Mouse (Mus musculus) right cerebral cortex, postnatal 36 days (tissue): ENCODE data around the gene Olfr201.
"Not testable (repeated sequence)": the region's sequence is repeated elsewhere in the genome, so short reads cannot be mapped to it uniquely, and the experiment has no call there.

Experiments
- DNase-seq, 2 experiments: peaks; one replicate each; pipeline ENCODE4 v3.0.0; 2022; ENCODE audit warnings: low spot score in 2 of 2, mixed read lengths in 1 of 2

Gene Olfr201

GRCm38 (mm10) chr16:59272532-59272931 is at the start of gene Olfr201:
Gene Olfr201 (minus strand): TSS chr16:59272632.
- not testable (repeated sequence) for DNase-seq

GRCm38 (mm10) chr16:59318148-59318547 is 45.7 kb upstream of the Olfr201 start, which contains the start of gene Olfr204:
Gene Olfr204 (minus strand): TSS chr16:59318248.
- no peak for DNase-seq

GRCm38 (mm10) chr16:59298581-59298980 is 26.1 kb upstream of the Olfr201 start, which contains the start of gene Olfr203:
Gene Olfr203 (plus strand): TSS chr16:59298881.
- DNase-seq = no peak

- DNase-seq = not testable (repeated sequence)
Measured at GRCm38 (mm10) chr16:59287576-59287975, 15.1 kb upstream of the Olfr201 start.

GRCm38 (mm10) chr16:59286693-59287092 is 14.3 kb upstream of the Olfr201 start, which contains the start of gene Olfr202:
Gene Olfr202 (minus strand): TSS chr16:59286793.
- no peak for DNase-seq

- DNase-seq = no peak
Measured at GRCm38 (mm10) chr16:59283476-59283875, 11.0 kb upstream of the Olfr201 start.

GRCm38 (mm10) chr16:59280542-59280941 is 8.1 kb upstream of the Olfr201 start:
- DNase-seq = no peak

- DNase-seq = not testable (repeated sequence)
Measured at GRCm38 (mm10) chr16:59269097-59269496, 3.3 kb downstream of the Olfr201 start.

- no peak for DNase-seq
Measured at GRCm38 (mm10) chr16:59249684-59250083, 22.7 kb downstream of the Olfr201 start.

- not testable (repeated sequence) for DNase-seq
Measured at GRCm38 (mm10) chr16:59219667-59220066, 52.8 kb downstream of the Olfr201 start, which contains the start of gene Olfr199. Gene Olfr199 (minus strand): TSS chr16:59219767.

- not testable (repeated sequence) for DNase-seq
Measured at GRCm38 (mm10) chr16:59217861-59218260, 54.6 kb downstream of the Olfr201 start.
